Mouse (Mus musculus) lung, adult 2 months (tissue): ENCODE measurements at regions not wholly inside any gene's neighbourhood (a gene's known extent, or its start where the extent isn't known, plus 50 kb on each side); places are given as distances from the start of the nearest gene placed in this dataset.

Experiments
- CTCF ChIP-seq: fragments of 200-500 bp; IDR thresholded peaks from 2 replicates; pipeline ENCODE4 v1.5.1; 2011; ENCODE audit warnings: mild to moderate bottlenecking, low read length, control low read depth; ENCODE audit not compliant: insufficient read depth
- POLR2A ChIP-seq: fragments of 200-500 bp; IDR thresholded peaks from 2 replicates; pipeline ENCODE4 v1.6.1; 2011; ENCODE audit warnings: low read depth, mild to moderate bottlenecking, control low read depth, low read length, borderline replicate concordance; ENCODE audit errors: extremely low read depth

- no peak for TF ChIP-seq CTCF
- no peak for TF ChIP-seq POLR2A
Observed at GRCm38 (mm10) chr11:35023813-35024212, 97.2 kb upstream of the Slit3 start.
